Mouse (Mus musculus): Measurements from ENCODE around the gene Trim15. TPM values are rescaled to one million over a fixed set of nuclear protein-coding genes. Genes with fewer than 3 reads are reported as not detected.

The Trim15 gene
- total RNA-seq, 1 experiment from 2014 or later, result not detected

- peak; percentile 98 for ATAC-seq (replicated peaks; ENCODE audit: insufficient number of reproducible peaks, low FRiP score, low TSS enrichment, poor library complexity, severe bottlenecking)
These were observed 29.9 kb downstream of the Trim15 start, which contains the start of gene Trim26 for GRCm38 (mm10) chr17:36836874-36837647. TSS of gene Trim26 (plus strand) at chr17:36837134.

GRCm38 (mm10) chr17:36836427-36836812 lies 30.6 kb downstream of the Trim15 start:
- no peak; the same call in 1 of the 2 replicates for ATAC-seq (replicated peaks; ENCODE audit: insufficient number of reproducible peaks, low FRiP score, low TSS enrichment, poor library complexity, severe bottlenecking)

DNA sequence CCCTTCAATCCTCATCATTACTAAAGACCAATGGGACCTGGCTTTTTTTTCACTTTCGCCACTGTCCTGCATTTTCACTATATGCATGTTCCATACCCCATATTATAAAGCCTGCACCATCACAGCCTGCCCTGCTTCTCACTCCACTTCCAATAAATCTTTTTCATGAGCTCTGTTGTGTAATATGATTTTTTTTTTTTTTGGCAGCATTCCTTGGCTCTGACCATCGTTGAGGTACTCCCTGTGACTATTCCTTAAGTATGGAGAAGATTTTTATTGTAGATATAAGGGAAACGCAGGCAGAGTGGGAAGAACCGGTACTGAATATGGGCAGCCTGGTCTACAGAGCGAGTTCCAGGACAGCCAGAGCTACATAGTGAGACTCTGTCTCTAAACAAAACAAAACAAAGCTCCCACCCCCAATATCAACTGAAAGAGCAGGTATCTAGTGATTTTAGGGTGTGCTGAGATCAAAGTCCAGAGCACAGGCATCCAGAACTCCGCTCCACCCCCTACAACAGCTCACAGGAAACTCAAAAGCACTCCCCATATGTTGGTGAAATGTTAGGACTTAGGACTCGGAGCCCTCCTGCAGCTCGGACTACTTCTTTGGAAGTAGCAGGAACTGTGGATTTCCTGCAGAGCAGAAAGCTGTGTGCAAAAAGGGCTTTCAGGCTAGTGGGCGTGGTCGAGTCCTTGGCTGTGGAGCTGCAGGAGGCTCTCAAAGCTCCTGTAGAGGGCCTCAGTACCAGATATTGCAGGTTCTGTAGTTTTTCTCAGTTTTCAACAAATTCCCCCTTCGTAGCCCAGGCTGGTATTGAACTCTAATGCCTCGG lies 31.2 kb downstream of the Trim15 start:
- ATAC-seq (replicated peaks; ENCODE audit: insufficient number of reproducible peaks, low FRiP score, low TSS enrichment, poor library complexity, severe bottlenecking), result no peak; the same call in 1 of the 2 replicates

GRCm38 (mm10) chr17:36832694-36833093 lies 34.3 kb downstream of the Trim15 start:
- ATAC-seq (replicated peaks; ENCODE audit: insufficient number of reproducible peaks, low FRiP score, low TSS enrichment, poor library complexity, severe bottlenecking), result no peak

GRCm38 (mm10) chr17:36830470-36830869 lies 36.5 kb downstream of the Trim15 start:
- no peak for ATAC-seq (replicated peaks; ENCODE audit: insufficient number of reproducible peaks, low FRiP score, low TSS enrichment, poor library complexity, severe bottlenecking)

DNA sequence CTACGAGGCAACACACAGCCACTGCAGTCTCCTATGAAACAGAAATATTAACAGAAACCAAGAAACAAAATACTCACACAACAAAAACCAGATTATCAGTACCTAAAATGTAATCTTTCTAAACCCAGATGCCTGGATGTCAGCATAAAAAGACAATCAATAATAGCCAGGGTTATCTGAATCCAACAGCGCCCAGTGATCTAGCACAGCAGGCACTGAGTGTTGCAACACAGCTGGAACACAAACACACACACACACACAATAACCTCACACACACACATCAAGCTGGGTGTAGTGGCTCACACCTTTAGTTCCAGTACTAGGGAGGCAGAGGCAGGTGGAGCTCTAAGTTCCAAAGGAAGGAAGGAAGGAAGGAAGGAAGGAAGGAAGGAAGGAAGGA lies 38.5 kb downstream of the Trim15 start:
- no peak for ATAC-seq (replicated peaks; ENCODE audit: insufficient number of reproducible peaks, low FRiP score, low TSS enrichment, poor library complexity, severe bottlenecking)

DNA sequence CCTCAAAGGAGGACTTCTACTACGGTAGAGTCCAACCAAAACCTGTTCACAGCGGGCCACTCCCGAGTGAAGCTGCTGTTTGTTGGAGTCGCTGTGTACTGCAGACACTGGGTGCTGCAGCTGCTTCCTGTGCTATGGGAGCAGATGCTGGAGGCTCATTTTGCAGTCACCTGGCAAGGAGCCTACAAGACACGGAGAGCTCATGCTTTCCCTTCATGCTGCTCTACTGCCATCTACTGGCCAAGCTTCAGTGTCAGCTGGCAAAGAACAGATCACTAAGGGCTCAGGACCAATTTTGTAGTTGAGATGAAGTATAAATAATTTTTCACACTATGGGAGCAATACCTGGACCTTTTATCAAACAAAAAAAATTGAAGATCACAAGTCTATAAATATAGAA lies 41.0 kb downstream of the Trim15 start:
- peak; percentile 70; the same call in 1 of the 2 replicates for ATAC-seq (replicated peaks; ENCODE audit: insufficient number of reproducible peaks, low FRiP score, low TSS enrichment, poor library complexity, severe bottlenecking)

DNA sequence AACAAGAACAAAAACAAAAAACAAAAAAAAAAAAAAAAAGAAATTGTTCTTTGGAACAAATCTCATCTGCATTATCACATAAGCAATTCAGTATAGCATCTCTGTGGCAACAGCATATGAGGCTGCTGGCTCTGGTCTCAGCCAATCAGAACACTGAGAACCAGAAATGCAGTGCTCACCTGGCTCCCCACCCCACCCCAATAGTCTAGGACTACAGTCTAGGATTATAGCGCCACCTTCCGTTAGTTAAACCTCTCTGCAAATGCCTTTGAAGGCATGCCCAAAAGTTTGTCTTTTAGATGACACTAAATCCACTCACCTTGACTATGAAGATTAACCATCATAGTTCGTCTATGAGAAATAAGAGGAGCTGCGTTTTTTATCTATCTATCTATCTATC lies 41.5 kb downstream of the Trim15 start:
- no peak for ATAC-seq (replicated peaks; ENCODE audit: insufficient number of reproducible peaks, low FRiP score, low TSS enrichment, poor library complexity, severe bottlenecking)

DNA sequence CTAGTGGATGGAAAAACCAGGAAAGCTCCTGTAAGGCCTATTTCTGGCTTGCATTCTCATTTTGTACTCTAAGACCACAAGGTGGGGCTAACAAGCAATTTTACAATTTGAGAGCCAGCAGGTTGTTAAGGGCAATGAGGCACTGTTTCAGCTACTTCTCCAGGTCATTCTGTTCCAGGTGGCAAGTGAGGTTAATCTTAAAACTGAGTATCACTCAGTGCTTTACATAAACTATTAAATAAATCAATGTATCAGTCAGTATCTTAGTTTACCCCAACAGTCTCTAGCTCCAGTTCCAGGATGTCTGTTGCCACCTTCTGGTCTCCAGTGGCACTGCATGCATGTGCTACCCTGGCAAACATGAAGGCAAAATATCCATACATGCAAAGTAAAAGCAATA lies 43.0 kb downstream of the Trim15 start:
- ATAC-seq (replicated peaks; ENCODE audit: insufficient number of reproducible peaks, low FRiP score, low TSS enrichment, poor library complexity, severe bottlenecking), result peak; percentile 72; the same call in 1 of the 2 replicates

DNA sequence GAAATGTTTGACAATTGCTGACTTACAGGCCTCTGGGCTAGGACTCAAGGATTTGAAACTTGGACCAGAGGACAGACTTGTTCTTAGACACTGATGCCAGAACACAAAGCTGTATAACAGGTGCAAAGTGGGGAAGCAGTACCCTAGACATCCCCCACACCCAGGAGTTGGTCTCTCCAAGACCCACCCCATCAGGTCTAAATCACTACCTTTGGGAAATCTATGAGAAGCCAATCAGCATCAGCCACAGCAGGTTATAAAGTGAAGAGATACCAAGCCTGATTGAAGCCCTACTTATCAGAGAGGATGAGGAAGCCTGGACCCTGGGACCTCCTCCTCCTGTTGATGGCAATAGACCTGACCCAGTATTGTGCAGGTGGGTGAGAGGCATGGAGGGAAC lies 55.1 kb downstream of the Trim15 start, which contains the start of gene H2-M10.6:
Gene H2-M10.6 (plus strand): TSS at position 301 of the 400 bp plus-strand sequence.
- ATAC-seq (replicated peaks; ENCODE audit: insufficient number of reproducible peaks, low FRiP score, low TSS enrichment, poor library complexity, severe bottlenecking), result no peak

Other genes with a start within 250 kb of the Trim15 start
- gene H2-M9, start 224.5 kb downstream of the Trim15 start, total RNA-seq (2017), result not detected in 3 replicates
- gene H2-M1, start 195.0 kb downstream of the Trim15 start, total RNA-seq (2017), result not detected in 3 replicates
- gene H2-M10.5, start 94.3 kb downstream of the Trim15 start, total RNA-seq (2017), result not detected in 3 replicates
- gene H2-M10.6, start 55.0 kb downstream of the Trim15 start, total RNA-seq (2017), result not detected in 3 replicates
- gene Trim26, start 30.1 kb downstream of the Trim15 start, total RNA-seq (2017), result 45.2 to 61.6 TPM (median 45.5 TPM) in 3 replicates
- 0.49 to 16.6 TPM (median 11.1 TPM) in 3 replicates for gene Trim10, start 2.4 kb upstream of the Trim15 start, total RNA-seq (2017)
- gene Trim40, start 22.9 kb upstream of the Trim15 start, total RNA-seq (2017), result not detected in 3 replicates
- not detected in 3 replicates for gene Trim31, start 30.9 kb upstream of the Trim15 start, total RNA-seq (2017)
- 2.6 TPM in 1 of 3 replicates, not detected in the others for gene Rnf39, start 75.7 kb upstream of the Trim15 start, total RNA-seq (2017)
- 41.5 to 96.1 TPM (median 79.2 TPM) in 3 replicates for gene Ppp1r11, start 84.5 kb upstream of the Trim15 start, total RNA-seq (2017)
- gene Znrd1, start 91.3 kb upstream of the Trim15 start, total RNA-seq (2017), result 28.2 to 45.0 TPM (median 30.5 TPM) in 3 replicates
- 1.1 to 4.4 TPM (median 3.4 TPM) in 3 replicates for gene Znrd1as, start 91.4 kb upstream of the Trim15 start, total RNA-seq (2017)
- gene 2410137M14Rik, start 114.0 kb upstream of the Trim15 start, total RNA-seq (2017), result not detected in 3 replicates
- gene H2-M5, start 122.3 kb upstream of the Trim15 start, total RNA-seq (2017), result not detected in 3 replicates
- gene Zfp57, start 134.0 kb upstream of the Trim15 start, total RNA-seq (2017), result 0.64 to 3.4 TPM in 2 of 3 replicates, not detected in the other
- not detected in 3 replicates for gene Mog, start 156.2 kb upstream of the Trim15 start, total RNA-seq (2017)
- 20.1 to 24.2 TPM (median 24.1 TPM) in 3 replicates for gene Gabbr1, start 178.8 kb upstream of the Trim15 start, total RNA-seq (2017)
- gene Olfr90, start 221.3 kb upstream of the Trim15 start, total RNA-seq (2017), result not detected in 3 replicates
- gene Olfr91, start 231.1 kb upstream of the Trim15 start, total RNA-seq (2017), result not detected in 3 replicates

All from monocyte, adult 5-6 weeks (primary cell).